Mouse (Mus musculus): ENCODE results near the gene Hnrnpa3. TPM values are rescaled to one million over a fixed set of nuclear protein-coding genes. Genes with fewer than 3 reads are reported as not detected.
"Not testable (repeated sequence)": the region's sequence is repeated elsewhere in the genome, so short reads cannot be mapped to it uniquely, and the experiment has no call there.

The Hnrnpa3 gene
- polyA plus RNA-seq, 1 experiment from 2014 or later, result 135 TPM

DNA sequence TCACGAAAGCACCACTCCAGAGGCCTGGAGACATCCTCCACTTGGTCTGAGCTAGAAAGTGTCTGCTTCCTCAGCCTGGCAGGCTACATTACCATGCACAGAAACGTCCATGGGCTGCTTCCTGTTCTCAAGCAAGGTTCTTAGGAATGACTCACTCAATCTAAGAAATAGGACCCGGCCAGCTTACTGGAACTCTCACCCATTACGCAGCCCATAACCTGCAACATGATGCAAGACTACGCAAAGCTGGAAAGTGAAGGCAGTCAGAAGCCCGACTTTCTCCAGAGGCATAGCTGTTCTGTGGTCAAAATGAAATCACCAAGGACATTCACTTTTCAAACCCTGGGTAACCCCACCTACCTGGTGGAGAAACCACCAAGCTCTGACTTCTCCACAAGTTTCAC, 26.4 kb downstream of the Hnrnpa3 start:
- DNase-seq (ENCODE audit: low spot score) (no peak), ATAC-seq (ENCODE audit: low FRiP score) (no peak)
- H3K36me3 ChIP-seq (replicated peaks; ENCODE audit: control insufficient read depth, insufficient read depth), result no peaks in the 10 kb centered on the region
- H3K9me3 ChIP-seq (ENCODE audit: control insufficient read depth, low read length), result no peaks in the 10 kb centered on the region
- no peak overlapping the region for H3K4me3 ChIP-seq (replicated peaks; ENCODE audit: low read length)
- no peak overlapping the region for H3K9ac ChIP-seq
- no peak overlapping the region for H3K27ac ChIP-seq
- no peaks in the 10 kb centered on the region for H3K4me1 ChIP-seq (replicated peaks; ENCODE audit: control insufficient read depth, insufficient read depth, low read length)
- WGBS, result 90% methylated on average over 6 of the region's 6 CpGs
- H3K27me3 ChIP-seq (ENCODE audit: control insufficient read depth, insufficient read depth, low read length), result no peaks in the 10 kb centered on the region
- H3K4me2 ChIP-seq (replicated peaks), result no peak overlapping the region

DNA sequence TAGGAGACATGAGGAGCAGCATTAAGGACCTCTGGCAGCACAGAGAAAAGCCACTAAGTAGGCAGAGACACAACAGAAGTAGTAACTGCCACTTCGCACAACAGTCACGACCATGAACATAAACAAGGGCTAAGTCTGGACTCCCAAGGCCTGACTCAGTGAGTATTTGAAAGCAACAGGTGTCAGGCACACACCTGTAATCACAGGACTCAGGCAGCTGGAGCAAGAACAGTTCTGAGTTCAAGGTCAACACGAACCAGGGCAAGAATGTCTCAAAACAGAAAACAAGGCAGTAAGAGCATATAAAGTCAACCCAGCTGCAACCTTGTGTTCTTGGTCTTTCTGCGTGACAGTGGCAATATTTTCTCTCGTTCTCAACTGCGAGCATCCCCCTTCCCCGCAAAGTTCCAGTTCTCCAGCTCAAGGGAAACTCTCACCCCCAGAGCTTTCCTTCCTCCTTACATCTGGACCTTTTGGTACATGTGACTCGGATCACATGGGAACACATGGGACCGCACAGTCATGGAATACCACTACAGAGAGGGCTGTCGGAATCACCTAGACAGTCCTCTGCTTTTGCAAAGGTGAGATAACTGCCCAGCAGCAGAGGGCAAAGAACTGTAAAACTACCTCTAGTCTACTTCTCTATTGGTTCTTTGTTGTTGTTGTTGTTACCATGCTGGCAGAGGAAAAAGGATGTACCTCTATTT, 28.1 kb downstream of the Hnrnpa3 start:
- H3K9me3 ChIP-seq (ENCODE audit: control insufficient read depth, low read length), result no peaks in the 10 kb centered on the region
- WGBS, result 91% methylated on average over 10 of the region's 10 CpGs
- H3K4me3 ChIP-seq (replicated peaks; ENCODE audit: low read length), result no peak overlapping the region
- H3K9ac ChIP-seq, result no peak overlapping the region
- H3K4me1 ChIP-seq (replicated peaks; ENCODE audit: control insufficient read depth, insufficient read depth, low read length), result no peaks in the 10 kb centered on the region
- no peak overlapping the region for H3K27ac ChIP-seq
- H3K4me2 ChIP-seq (replicated peaks), result no peak overlapping the region
- ATAC-seq (ENCODE audit: low FRiP score) (no peak), DNase-seq (ENCODE audit: low spot score) (no peak)
- H3K27me3 ChIP-seq (ENCODE audit: control insufficient read depth, insufficient read depth, low read length), result no peaks in the 10 kb centered on the region
- no peaks in the 10 kb centered on the region for H3K36me3 ChIP-seq (replicated peaks; ENCODE audit: control insufficient read depth, insufficient read depth)

DNA sequence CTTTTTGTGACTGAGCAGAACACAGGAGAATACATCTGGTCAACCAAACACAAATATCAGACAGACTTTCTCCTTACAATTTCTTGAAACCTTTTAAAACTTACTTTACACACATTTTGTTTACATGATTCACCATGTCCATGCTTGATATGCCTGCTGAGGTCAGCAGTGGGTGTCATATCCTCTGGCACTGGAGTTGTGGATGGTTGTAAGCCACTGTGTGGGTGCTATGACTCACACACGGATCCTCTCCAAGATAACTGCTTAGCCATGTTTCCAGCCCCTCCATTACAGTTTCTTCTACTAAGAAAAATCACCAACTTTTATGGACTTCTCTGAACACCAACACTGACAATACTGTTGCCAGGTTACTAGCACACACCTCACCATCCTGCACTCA, 29.8 kb downstream of the Hnrnpa3 start:
- no peak for ATAC-seq (ENCODE audit: low FRiP score)
- no peak for DNase-seq (ENCODE audit: low spot score)
- H3K4me3 ChIP-seq (replicated peaks; ENCODE audit: low read length), result no peak overlapping the region
- no peaks in the 10 kb centered on the region for H3K4me1 ChIP-seq (replicated peaks; ENCODE audit: control insufficient read depth, insufficient read depth, low read length)
- H3K9me3 ChIP-seq (ENCODE audit: control insufficient read depth, low read length), result no peaks in the 10 kb centered on the region
- no peak overlapping the region for H3K27ac ChIP-seq
- WGBS, result 98% methylated on average over 1 of the region's 1 CpGs
- no peaks in the 10 kb centered on the region for H3K27me3 ChIP-seq (ENCODE audit: control insufficient read depth, insufficient read depth, low read length)
- no peak overlapping the region for H3K4me2 ChIP-seq (replicated peaks)
- no peaks in the 10 kb centered on the region for H3K36me3 ChIP-seq (replicated peaks; ENCODE audit: control insufficient read depth, insufficient read depth)
- H3K9ac ChIP-seq, result no peak overlapping the region

DNA sequence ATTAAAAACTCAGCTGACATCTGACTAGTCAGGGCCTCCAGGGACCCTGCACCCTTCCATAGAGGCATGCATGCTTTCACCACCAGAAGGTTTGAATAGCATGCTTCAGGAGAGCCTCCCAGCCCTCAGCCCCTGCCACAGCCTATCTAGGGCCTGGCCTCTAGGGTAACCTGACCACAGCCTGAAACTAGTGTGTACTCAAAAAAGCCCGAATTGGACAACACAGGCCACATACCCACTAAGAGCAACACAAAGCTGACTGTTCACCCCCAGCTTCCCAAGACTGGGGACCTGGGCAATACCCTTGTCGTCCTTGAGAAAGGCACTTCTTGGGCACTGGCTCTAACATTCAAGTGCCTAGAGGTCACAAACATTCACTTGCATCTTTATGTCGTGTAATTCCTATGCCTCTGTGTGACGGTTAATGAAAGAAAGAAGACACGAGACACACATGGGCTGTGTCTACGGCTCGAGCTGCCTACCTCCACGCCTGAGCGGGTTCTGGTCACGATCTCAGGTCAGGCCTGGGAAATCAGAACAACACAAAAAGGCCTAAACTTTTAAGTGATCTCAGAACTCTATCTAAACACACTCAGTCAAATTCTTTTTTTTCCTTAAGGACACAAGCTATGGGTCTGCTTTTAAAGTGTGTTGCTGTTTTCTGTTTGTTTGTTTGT, 30.6 kb downstream of the Hnrnpa3 start:
- DNase-seq (ENCODE audit: low spot score) (no peak), ATAC-seq (ENCODE audit: low FRiP score) (no peak)
- Histone ChIP-seq H3K4me2 (replicated peaks) (no peak overlapping the region), H3K36me3 (replicated peaks; ENCODE audit: control insufficient read depth, insufficient read depth) (no peaks in the 10 kb centered on the region), H3K9me3 (ENCODE audit: control insufficient read depth, low read length) (no peaks in the 10 kb centered on the region), H3K9ac (no peak overlapping the region), H3K27ac (no peak overlapping the region), H3K27me3 (ENCODE audit: control insufficient read depth, insufficient read depth, low read length) (no peaks in the 10 kb centered on the region), H3K4me3 (replicated peaks; ENCODE audit: low read length) (no peak overlapping the region), H3K4me1 (replicated peaks; ENCODE audit: control insufficient read depth, insufficient read depth, low read length) (no peaks in the 10 kb centered on the region)
- WGBS, result 74% methylated on average over 10 of the region's 10 CpGs

DNA sequence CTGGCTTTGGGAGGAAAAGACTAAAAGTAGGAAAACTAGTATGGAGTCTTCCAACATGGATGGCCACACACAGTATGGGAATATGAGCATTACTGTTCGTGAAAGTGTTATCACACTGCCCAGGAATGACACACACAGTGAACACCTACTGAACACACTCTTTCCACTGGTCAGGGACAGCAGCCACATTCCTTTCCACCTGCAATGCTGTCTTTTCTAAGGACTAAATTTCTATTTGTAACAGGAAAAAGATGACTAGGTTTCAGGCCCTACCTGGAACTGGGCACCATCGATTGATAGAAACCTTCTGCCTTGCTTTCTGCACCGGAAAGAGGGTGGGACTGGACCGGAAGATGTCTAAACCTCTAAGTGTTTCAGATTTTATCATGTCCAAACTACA, 31.6 kb downstream of the Hnrnpa3 start:
- 95% methylated on average over 4 of the region's 4 CpGs for WGBS
- DNase-seq (ENCODE audit: low spot score) (no peak), ATAC-seq (ENCODE audit: low FRiP score) (no peak)
- H3K9ac ChIP-seq, result no peak overlapping the region
- no peaks in the 10 kb centered on the region for H3K9me3 ChIP-seq (ENCODE audit: control insufficient read depth, low read length)
- H3K4me2 ChIP-seq (replicated peaks), result no peak overlapping the region
- no peaks in the 10 kb centered on the region for H3K4me1 ChIP-seq (replicated peaks; ENCODE audit: control insufficient read depth, insufficient read depth, low read length)
- no peak overlapping the region for H3K27ac ChIP-seq
- H3K36me3 ChIP-seq (replicated peaks; ENCODE audit: control insufficient read depth, insufficient read depth), result no peaks in the 10 kb centered on the region
- no peak overlapping the region for H3K4me3 ChIP-seq (replicated peaks; ENCODE audit: low read length)
- H3K27me3 ChIP-seq (ENCODE audit: control insufficient read depth, insufficient read depth, low read length), result no peaks in the 10 kb centered on the region

DNA sequence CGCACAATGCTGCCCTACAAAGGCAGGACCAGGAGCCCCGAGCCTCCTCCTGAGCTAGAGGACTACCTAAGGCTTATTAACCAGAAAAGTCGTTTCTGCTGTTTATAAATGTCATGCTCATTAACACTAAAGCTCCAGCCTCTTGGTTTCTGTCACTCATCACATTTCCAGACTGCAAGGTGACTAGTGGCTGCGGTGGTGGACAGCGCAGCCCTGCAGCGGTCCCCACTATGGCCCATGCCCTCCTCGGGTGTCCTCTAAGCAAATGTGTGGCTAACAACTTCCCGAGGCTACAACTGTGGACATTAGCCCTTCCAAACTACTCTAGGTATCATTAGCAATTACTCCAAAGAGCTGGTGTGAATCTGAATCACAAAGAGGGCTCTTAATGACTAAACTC, 32.3 kb downstream of the Hnrnpa3 start:
- H3K4me1 ChIP-seq (replicated peaks; ENCODE audit: control insufficient read depth, insufficient read depth, low read length), result 0 out of 2 replicates have a peak, but pooled peaks cover 2% of the 10 kb centered on the region
- no peak overlapping the region for H3K4me2 ChIP-seq (replicated peaks)
- no peak overlapping the region for H3K9ac ChIP-seq
- WGBS, result 87% methylated on average over 8 of the region's 8 CpGs
- H3K27ac ChIP-seq, result no peak overlapping the region
- H3K36me3 ChIP-seq (replicated peaks; ENCODE audit: control insufficient read depth, insufficient read depth), result no peaks in the 10 kb centered on the region
- DNase-seq (ENCODE audit: low spot score) (no peak), ATAC-seq (ENCODE audit: low FRiP score) (no peak)
- H3K4me3 ChIP-seq (replicated peaks; ENCODE audit: low read length), result no peak overlapping the region
- H3K27me3 ChIP-seq (ENCODE audit: control insufficient read depth, insufficient read depth, low read length), result no peaks in the 10 kb centered on the region
- no peaks in the 10 kb centered on the region for H3K9me3 ChIP-seq (ENCODE audit: control insufficient read depth, low read length)

DNA sequence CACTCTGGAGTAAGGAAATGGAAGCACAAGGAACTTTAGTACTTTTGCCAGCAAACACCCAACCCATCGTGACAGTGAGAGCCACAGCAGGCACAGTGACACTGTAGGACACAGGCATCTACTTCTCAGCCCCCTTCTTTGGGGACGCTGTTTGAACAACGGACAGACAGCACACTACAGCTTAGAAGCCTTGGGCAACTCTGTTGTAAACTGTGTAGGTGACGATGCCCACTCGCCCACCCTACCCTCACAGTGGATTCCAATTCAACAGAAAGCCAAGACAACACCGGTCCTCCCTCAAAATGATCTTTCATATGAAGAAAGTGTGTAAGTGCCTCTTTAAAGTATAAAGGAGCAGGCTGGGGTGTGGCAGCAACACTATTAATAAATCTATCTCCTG, 33.3 kb downstream of the Hnrnpa3 start:
- H3K36me3 ChIP-seq (replicated peaks; ENCODE audit: control insufficient read depth, insufficient read depth), result no peaks in the 10 kb centered on the region
- H3K4me3 ChIP-seq (replicated peaks; ENCODE audit: low read length), result no peak overlapping the region
- WGBS, result 92% methylated on average over 6 of the region's 6 CpGs
- no peak for ATAC-seq (ENCODE audit: low FRiP score)
- DNase-seq (ENCODE audit: low spot score), result no peak
- H3K4me2 ChIP-seq (replicated peaks), result no peak overlapping the region
- H3K27ac ChIP-seq, result no peak overlapping the region
- H3K9ac ChIP-seq, result no peak overlapping the region
- no peaks in the 10 kb centered on the region for H3K9me3 ChIP-seq (ENCODE audit: control insufficient read depth, low read length)
- 0 out of 2 replicates have a peak, but pooled peaks cover 5% of the 10 kb centered on the region for H3K4me1 ChIP-seq (replicated peaks; ENCODE audit: control insufficient read depth, insufficient read depth, low read length)
- H3K27me3 ChIP-seq (ENCODE audit: control insufficient read depth, insufficient read depth, low read length), result no peaks in the 10 kb centered on the region

DNA sequence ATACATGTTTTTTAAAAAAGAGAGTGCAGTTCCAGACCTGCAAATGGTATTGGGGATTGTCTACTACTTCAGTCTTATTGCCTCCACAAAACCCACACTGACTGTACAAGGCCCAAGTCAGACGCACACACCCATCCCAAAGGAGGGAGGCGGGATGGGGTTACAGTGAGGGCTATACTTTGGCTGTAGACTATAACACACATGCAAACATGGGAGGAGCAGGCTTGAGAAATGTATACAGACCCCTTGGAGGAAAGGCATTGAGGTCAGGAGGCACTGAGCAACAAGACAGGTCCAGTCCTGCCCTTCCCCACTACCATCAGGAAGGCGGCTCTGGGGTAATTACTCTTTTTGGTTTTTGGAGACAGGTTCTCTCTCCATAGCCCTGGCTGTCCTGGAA, 35.9 kb downstream of the Hnrnpa3 start:
- not testable (repeated sequence) for H3K9me3 ChIP-seq (ENCODE audit: control insufficient read depth, low read length); H3K4me3 ChIP-seq (replicated peaks; ENCODE audit: low read length); H3K27me3 ChIP-seq (ENCODE audit: control insufficient read depth, insufficient read depth, low read length); H3K4me2 ChIP-seq (replicated peaks); H3K4me1 ChIP-seq (replicated peaks; ENCODE audit: control insufficient read depth, insufficient read depth, low read length); ATAC-seq (ENCODE audit: low FRiP score); H3K36me3 ChIP-seq (replicated peaks; ENCODE audit: control insufficient read depth, insufficient read depth); DNase-seq (ENCODE audit: low spot score); H3K9ac ChIP-seq; H3K27ac ChIP-seq
- WGBS, result 98% methylated on average over 3 of the region's 3 CpGs

DNA sequence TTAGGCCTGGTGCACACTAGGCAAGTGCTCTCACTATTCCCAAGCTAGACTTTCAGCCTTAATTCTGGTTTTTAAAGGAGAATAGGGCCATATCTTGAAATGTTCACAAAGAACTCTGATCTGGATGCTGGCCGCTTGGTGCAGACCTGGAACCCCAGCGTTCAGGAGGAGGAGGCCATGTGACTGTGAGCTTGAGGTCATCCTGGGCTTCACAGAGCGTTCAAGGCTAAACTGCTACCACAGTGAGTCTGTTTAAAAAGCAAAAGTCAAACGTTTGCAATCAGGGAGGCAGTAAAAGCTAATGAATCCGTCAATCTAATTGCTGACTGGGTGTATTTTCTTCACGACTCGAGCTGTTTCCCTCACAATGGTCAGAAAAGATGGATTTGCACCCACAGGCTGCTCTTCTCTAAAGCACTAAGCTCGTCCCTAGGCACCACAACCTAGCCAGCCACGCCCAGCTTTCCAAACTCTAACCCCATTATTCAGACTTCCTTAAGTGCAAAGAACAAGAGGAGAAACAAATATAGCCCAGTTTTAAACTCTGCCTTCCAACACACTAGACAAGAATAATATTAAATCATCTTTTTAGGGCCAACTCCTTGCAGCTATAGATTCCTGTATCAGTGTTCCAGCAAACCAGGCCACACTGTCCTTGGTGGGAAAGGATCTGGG, 36.8 kb downstream of the Hnrnpa3 start:
- Histone ChIP-seq H3K9ac (no peak overlapping the region), H3K27ac (no peak overlapping the region), H3K36me3 (replicated peaks; ENCODE audit: control insufficient read depth, insufficient read depth) (no peaks in the 10 kb centered on the region), H3K4me3 (replicated peaks; ENCODE audit: low read length) (no peak overlapping the region), H3K27me3 (ENCODE audit: control insufficient read depth, insufficient read depth, low read length) (no peaks in the 10 kb centered on the region), H3K4me2 (replicated peaks) (no peak overlapping the region), H3K9me3 (ENCODE audit: control insufficient read depth, low read length) (no peaks in the 10 kb centered on the region), H3K4me1 (replicated peaks; ENCODE audit: control insufficient read depth, insufficient read depth, low read length) (0 out of 2 replicates have a peak, but pooled peaks cover 5% of the 10 kb centered on the region)
- ATAC-seq (ENCODE audit: low FRiP score) (no peak), DNase-seq (ENCODE audit: low spot score) (no peak)
- WGBS, result 55% methylated on average over 9 of the region's 9 CpGs
